Mouse (Mus musculus): ENCODE measurements at regions not wholly inside any gene's neighbourhood (a gene's known extent, or its start where the extent isn't known, plus 50 kb on each side); places are given as distances from the start of the nearest gene placed in this dataset.
"Not testable (repeated sequence)": the region's sequence is repeated elsewhere in the genome, so short reads cannot be mapped to it uniquely, and the experiment has no call there.

DNA sequence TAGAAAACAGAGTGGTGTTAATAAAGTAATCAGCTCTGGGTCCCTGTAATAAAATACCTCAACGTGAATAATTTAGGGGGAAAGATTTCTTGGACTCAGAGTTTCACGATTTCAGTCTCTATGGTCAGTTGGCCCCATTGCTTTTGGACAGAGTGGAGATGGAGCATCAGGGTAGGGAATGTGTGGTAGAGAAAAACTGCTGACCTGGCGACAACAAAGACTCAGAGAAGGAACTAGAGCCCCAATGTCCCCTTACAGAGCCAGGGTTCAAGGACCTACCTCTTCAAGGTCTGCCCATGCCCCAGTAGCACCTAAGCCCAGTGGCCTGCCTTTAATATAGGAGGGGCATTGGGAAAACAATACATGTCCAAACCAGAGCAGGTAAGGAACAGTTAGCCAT lies 490.2 kb upstream of the Smim15 start:
- H3K27me3 ChIP-seq: no peaks in the 10 kb centered on the region
- H3K4me1 ChIP-seq: 0 out of 2 replicates have a peak, but pooled peaks cover 4% of the 10 kb centered on the region
- 71% methylated on average over 3 of the region's 3 CpGs for WGBS
- H3K27ac ChIP-seq: no peak overlapping the region
- no peaks in the 10 kb centered on the region for H3K36me3 ChIP-seq
- H3K4me2 ChIP-seq: no peak overlapping the region
- no peaks in the 10 kb centered on the region for H3K9me3 ChIP-seq
- ATAC-seq (ENCODE audit: borderline replicate concordance, extremely low read depth, low FRiP score, low TSS enrichment): no peak
- H3K9ac ChIP-seq: no peak overlapping the region
- no peak overlapping the region for H3K4me3 ChIP-seq

DNA sequence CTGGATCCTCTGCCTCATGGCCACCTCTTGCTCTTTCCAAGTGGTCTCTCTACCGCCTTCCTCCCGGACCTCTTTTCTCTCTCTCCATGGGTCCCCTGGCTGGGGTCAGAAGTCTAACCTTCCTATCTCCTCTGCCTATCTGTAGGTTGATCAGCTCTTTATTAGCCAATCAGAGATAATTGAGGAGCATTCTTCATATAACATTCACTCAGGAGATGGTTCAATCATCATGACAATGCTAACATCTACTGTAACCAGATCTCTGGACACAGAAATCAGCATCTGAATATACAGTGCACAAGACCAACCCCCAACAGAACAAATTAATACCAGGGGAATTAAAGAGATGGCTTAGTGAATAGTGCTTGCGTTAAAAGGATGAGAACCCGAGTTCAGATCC lies 492.1 kb upstream of the Smim15 start:
- H3K36me3 ChIP-seq: no peaks in the 10 kb centered on the region
- WGBS: 91% methylated on average over 4 of the region's 4 CpGs

DNA sequence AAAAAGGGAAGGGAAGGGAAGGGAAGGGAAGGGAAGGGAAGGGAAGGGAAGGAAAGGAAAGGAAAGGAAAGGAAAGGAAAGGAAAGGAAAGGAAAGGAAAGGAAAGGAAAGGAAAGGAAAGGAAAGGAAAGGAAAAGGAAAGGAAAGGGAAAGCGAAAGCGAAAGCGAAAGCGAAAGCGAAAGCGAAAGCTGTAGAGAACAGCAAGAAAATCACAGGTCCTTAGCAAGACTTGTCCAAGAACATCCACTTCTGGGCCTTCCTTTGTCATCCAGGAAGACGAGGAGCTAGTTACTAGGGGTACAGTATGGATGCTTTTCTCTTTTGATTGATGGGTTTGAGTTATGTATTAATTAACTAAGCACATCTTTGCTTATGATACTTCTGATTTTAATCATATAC lies 494.3 kb upstream of the Smim15 start:
- not testable (repeated sequence) for H3K4me3 ChIP-seq; ATAC-seq (ENCODE audit: borderline replicate concordance, extremely low read depth, low FRiP score, low TSS enrichment); H3K36me3 ChIP-seq; H3K4me1 ChIP-seq; H3K27ac ChIP-seq; H3K27me3 ChIP-seq; H3K4me2 ChIP-seq; H3K9ac ChIP-seq; H3K9me3 ChIP-seq
- 95% methylated on average over 7 of the region's 7 CpGs for WGBS

More for the DNA sequence above, 492.1 kb upstream of the Smim15 start:
- Histone ChIP-seq H3K4me2 (no peak overlapping the region), H3K9me3 (no peaks in the 10 kb centered on the region), H3K4me3 (no peak overlapping the region), H3K4me1 (0 out of 2 replicates have a peak, but pooled peaks cover 4% of the 10 kb centered on the region), H3K27ac (no peak overlapping the region), H3K27me3 (no peaks in the 10 kb centered on the region), H3K9ac (no peak overlapping the region)
- ATAC-seq (ENCODE audit: borderline replicate concordance, extremely low read depth, low FRiP score, low TSS enrichment): no peak

DNA sequence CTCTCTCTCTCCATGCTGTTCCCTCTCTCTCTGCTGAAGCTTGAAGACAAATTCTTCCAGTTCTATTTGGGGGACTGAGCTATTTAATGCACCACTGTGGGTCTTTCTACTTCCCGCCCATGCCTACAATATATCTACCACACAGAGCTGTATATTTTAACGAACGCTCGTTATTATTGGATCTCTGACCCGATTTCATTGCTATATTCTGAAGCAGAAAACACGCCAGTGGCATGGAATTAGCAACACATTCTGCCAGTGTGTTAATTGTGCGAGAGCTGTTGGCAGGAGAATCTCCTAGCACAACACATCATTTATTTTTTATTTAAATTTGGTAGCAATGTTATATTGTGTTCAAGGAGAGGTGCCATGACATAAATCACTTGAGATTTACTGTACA lies 497.2 kb upstream of the Smim15 start:
- WGBS: 79% methylated on average over 7 of the region's 7 CpGs
- no peak for ATAC-seq (ENCODE audit: borderline replicate concordance, extremely low read depth, low FRiP score, low TSS enrichment)
- H3K4me1 ChIP-seq: no peaks in the 10 kb centered on the region
- no peak overlapping the region for H3K9ac ChIP-seq
- H3K27me3 ChIP-seq: no peaks in the 10 kb centered on the region
- H3K9me3 ChIP-seq: no peaks in the 10 kb centered on the region
- no peaks in the 10 kb centered on the region for H3K36me3 ChIP-seq
- H3K27ac ChIP-seq: no peak overlapping the region
- H3K4me3 ChIP-seq: no peak overlapping the region
- no peak overlapping the region for H3K4me2 ChIP-seq

DNA sequence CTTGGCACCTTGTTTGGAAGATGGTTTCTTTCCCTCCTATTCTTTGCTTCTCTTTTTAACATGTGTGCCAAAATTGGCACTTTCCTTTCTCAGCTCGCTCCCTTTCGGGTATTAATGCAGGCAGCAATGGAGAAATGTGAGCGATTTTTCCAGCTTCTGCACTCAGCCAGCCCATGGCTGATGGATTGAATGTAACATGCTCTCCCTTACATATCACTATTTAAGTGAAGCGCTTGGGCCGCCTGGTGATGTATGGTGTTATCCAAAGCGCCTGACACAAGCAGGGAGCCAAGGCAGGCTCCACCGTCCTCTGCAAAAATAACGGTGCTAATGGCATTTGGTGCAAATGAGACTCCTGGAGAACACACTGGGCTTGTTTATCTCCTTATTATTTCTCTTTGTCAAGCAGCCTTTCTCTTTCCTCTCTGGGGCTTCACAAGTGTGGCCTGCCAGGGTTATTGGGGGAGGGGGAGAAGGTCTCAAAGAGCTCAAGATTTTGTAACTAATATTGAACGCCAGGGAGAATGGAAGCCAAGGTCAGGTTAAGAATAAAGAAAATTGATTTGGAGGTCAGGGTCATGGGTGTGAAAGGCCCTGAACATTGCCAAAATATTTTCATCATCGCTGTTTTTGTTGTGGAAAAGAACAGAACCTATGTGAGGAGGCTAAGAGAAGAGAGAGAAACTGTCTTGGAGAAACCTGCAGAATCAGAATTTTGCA lies 497.9 kb upstream of the Smim15 start:
- Histone ChIP-seq H3K4me2 (no peak overlapping the region), H3K9ac (no peak overlapping the region), H3K27ac (no peak overlapping the region), H3K4me1 (peaks cover 4% of the 10 kb centered on the region; the same call in 1 of the 2 replicates), H3K27me3 (no peaks in the 10 kb centered on the region), H3K36me3 (no peaks in the 10 kb centered on the region), H3K9me3 (no peaks in the 10 kb centered on the region), H3K4me3 (no peak overlapping the region)
- 46% methylated on average over 10 of the region's 10 CpGs for WGBS
- ATAC-seq (ENCODE audit: borderline replicate concordance, extremely low read depth, low FRiP score, low TSS enrichment): no peak

DNA sequence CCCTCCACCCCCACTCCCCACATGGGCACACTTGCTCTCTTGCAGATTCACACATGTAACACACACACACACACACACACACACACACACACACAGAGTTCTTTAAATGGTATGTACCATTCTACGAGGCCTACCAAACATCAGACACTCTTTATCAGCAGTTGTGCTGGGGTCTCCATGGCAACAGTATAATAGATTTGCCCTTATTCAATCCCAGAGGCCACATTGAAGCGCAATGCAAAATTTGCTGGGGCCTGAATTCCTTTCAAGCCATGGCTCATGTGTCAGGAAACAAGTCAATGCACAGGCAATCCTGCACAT lies 502.7 kb upstream of the Smim15 start:
- Histone ChIP-seq H3K9me3 (no peaks in the 10 kb centered on the region), H3K4me2 (no peak overlapping the region), H3K27ac (no peak overlapping the region), H3K27me3 (no peaks in the 10 kb centered on the region), H3K4me3 (no peak overlapping the region), H3K9ac (no peak overlapping the region), H3K4me1 (peaks cover 4% of the 10 kb centered on the region; the same call in 1 of the 2 replicates), H3K36me3 (no peaks in the 10 kb centered on the region)
- WGBS: 28% methylated on average over 2 of the region's 2 CpGs
- peak; percentile 35; the same call in 1 of the 2 replicates for ATAC-seq (ENCODE audit: borderline replicate concordance, extremely low read depth, low FRiP score, low TSS enrichment)

DNA sequence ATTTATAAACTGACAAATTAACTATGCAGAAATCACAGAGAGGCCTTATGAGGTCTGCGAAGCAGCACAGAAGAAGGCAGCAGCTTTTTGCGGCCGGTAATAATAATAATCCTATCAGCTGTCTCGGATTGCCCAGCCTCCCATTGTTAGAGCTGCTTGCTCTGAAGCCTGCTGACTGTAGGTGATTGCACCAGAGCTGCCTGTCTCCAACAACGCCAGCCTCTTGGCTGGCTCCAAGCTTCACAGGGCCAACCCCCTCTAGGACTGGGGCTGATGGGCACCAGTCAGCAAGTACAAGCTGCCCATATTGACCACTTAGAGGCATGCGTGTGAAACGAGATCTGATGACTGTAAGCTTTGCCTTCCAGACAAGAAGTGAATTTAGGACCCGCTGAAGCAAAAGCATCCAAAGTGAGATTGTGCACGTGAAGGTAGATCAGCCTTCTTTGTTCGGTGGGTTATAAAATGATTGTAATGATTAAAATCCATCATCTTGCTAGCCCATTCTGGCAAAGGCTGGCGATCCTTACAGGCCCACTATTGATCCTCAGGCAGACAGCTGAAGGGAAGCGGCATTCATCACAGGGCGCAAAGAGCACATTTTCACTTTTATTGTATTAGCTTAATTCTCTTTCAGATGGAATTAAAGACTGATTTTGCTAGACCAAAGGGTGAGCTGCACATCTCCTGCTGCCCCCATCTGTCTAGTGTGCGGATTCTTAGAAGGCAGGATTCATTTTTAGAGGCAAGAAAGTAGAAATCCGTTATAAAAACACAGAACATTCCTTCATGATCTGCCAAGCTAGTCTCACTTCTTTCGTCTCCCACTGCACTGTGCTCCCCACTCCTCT lies 503.2 kb upstream of the Smim15 start:
- H3K4me3 ChIP-seq: no peak overlapping the region
- no peaks in the 10 kb centered on the region for H3K27me3 ChIP-seq
- H3K4me2 ChIP-seq: no peak overlapping the region
- no peak overlapping the region for H3K9ac ChIP-seq
- H3K4me1 ChIP-seq: peaks cover 4% of the 10 kb centered on the region; the same call in 1 of the 2 replicates
- H3K9me3 ChIP-seq: no peaks in the 10 kb centered on the region
- H3K27ac ChIP-seq: no peak overlapping the region
- WGBS: 66% methylated on average over 16 of the region's 16 CpGs
- ATAC-seq (ENCODE audit: borderline replicate concordance, extremely low read depth, low FRiP score, low TSS enrichment): no peak; the same call in 1 of the 2 replicates
- no peaks in the 10 kb centered on the region for H3K36me3 ChIP-seq

DNA sequence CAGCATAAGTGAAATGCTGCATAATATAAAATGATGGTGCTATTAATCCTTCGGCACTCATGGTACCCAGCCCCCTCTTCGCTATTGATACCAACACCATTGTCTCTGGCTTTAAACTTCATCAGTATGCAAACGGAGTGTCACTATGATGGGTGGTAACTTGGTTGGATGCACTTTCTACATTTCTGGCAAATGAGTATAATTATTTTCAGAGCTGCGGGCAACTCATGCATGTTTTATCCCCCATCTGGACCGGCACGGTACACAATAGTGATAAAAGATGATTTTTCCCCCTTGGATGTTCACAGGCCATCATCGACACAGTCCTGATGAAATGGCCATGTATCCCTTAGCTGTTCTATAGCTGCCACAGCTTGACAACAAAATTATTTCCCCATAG lies 503.9 kb upstream of the Smim15 start:
- H3K9me3 ChIP-seq: no peaks in the 10 kb centered on the region
- H3K4me1 ChIP-seq: peaks cover 4% of the 10 kb centered on the region; the same call in 1 of the 2 replicates
- H3K36me3 ChIP-seq: no peaks in the 10 kb centered on the region
- no peak overlapping the region for H3K4me3 ChIP-seq
- H3K4me2 ChIP-seq: no peak overlapping the region
- no peak for ATAC-seq (ENCODE audit: borderline replicate concordance, extremely low read depth, low FRiP score, low TSS enrichment)
- WGBS: 84% methylated on average over 7 of the region's 7 CpGs
- no peak overlapping the region for H3K9ac ChIP-seq
- H3K27me3 ChIP-seq: no peaks in the 10 kb centered on the region
- no peak overlapping the region for H3K27ac ChIP-seq

DNA sequence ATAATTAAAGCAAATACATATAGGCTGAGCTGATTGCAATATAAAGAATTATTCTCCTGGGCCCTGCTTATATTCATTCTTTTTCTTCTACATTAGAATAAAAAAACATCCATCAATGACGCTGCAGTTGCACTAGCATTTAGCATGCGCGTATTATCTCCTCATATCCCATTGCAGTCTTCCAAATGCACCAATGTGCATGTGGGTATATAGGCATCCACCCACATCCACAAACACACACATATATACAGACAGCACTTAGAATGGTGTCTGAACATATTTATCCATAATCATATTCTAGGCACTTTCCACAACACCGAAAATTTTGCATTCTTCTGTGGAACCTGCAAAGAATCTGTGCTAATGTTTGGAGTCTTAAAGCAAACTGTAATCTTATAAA lies 504.4 kb upstream of the Smim15 start:
- H3K4me2 ChIP-seq: no peak overlapping the region
- H3K9me3 ChIP-seq: no peaks in the 10 kb centered on the region
- peaks cover 4% of the 10 kb centered on the region; the same call in 1 of the 2 replicates for H3K4me1 ChIP-seq
- H3K27ac ChIP-seq: no peak overlapping the region
- ATAC-seq (ENCODE audit: borderline replicate concordance, extremely low read depth, low FRiP score, low TSS enrichment): no peak
- no peak overlapping the region for H3K4me3 ChIP-seq
- WGBS: 91% methylated on average over 4 of the region's 4 CpGs
- H3K27me3 ChIP-seq: no peaks in the 10 kb centered on the region
- H3K36me3 ChIP-seq: no peaks in the 10 kb centered on the region
- no peak overlapping the region for H3K9ac ChIP-seq

DNA sequence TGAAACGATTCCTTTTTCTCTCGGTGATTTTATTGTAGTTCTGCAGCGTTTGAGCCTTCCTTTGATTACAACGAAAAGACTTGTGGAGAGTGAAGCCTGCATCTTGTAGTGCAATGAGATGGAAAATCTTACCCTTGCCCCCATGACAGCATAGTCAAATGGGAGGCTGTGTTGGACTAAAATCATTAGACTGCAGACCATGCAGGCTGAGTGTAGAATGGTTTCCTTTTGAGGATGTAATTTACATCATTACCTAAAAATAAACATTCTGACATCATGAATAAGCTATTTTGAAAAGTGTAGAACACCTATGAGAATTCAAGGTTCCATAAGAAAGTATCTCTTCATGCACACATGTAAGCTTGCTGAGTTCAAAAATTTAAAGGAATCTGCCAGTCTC lies 504.9 kb upstream of the Smim15 start:
- Histone ChIP-seq H3K4me3 (no peak overlapping the region), H3K27ac (no peak overlapping the region), H3K27me3 (no peaks in the 10 kb centered on the region), H3K4me2 (no peak overlapping the region), H3K4me1 (peaks cover 4% of the 10 kb centered on the region; the same call in 1 of the 2 replicates), H3K9ac (no peak overlapping the region), H3K9me3 (no peaks in the 10 kb centered on the region), H3K36me3 (no peaks in the 10 kb centered on the region)
- no peak for ATAC-seq (ENCODE audit: borderline replicate concordance, extremely low read depth, low FRiP score, low TSS enrichment)
- 86% methylated on average over 4 of the region's 4 CpGs for WGBS

DNA sequence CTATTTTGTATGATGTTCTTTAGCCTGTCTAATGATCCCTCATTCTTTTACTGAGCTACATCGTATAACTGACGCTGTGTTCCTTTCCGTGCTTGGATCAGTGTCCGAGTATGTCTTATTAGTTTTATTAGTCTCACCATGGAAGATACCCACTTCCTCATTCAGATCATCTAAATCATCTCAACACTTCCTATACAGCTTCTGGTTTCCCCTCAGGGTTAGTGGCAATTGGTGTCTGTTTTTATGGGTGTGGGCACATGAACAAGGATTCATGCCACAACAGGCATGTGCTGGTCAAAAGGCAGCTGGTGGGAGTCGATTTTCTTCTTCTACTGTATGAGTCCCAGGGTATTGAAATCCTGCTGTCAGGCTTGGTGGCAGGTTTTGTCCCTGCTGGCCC lies 509.0 kb upstream of the Smim15 start:
- Histone ChIP-seq H3K27me3 (no peaks in the 10 kb centered on the region), H3K4me2 (no peak overlapping the region), H3K9me3 (no peaks in the 10 kb centered on the region), H3K9ac (no peak overlapping the region), H3K4me1 (peaks cover 6% of the 10 kb centered on the region), H3K27ac (no peak overlapping the region), H3K36me3 (no peaks in the 10 kb centered on the region), H3K4me3 (no peak overlapping the region)
- ATAC-seq (ENCODE audit: borderline replicate concordance, extremely low read depth, low FRiP score, low TSS enrichment): no peak
- WGBS: 82% methylated on average over 5 of the region's 5 CpGs

DNA sequence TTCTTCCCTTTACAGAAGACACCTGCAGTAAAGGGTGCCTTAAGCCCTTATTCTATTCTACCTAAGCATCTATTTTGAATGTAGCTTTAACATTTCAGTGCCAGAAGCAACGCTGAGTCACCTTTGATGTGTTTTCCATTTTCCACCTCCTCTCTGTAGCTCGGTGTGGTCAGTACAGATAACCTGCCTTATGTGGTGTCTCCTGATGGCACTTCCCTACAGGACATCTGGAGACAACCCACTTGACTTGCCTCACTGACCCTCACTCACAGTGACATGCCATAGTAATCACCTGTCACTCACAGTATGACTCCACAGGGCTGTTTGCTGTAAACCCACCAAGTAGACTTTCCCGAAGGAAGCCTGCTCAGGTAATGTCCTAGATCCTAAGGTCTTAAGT lies 510.9 kb upstream of the Smim15 start:
- no peaks in the 10 kb centered on the region for H3K36me3 ChIP-seq
- no peak overlapping the region for H3K4me2 ChIP-seq
- H3K4me1 ChIP-seq: peaks cover 6% of the 10 kb centered on the region
- no peak overlapping the region for H3K4me3 ChIP-seq
- no peak for ATAC-seq (ENCODE audit: borderline replicate concordance, extremely low read depth, low FRiP score, low TSS enrichment)
- H3K27ac ChIP-seq: no peak overlapping the region
- H3K9me3 ChIP-seq: no peaks in the 10 kb centered on the region
- H3K27me3 ChIP-seq: no peaks in the 10 kb centered on the region
- no peak overlapping the region for H3K9ac ChIP-seq
- 80% methylated on average over 3 of the region's 3 CpGs for WGBS

Data from lung, embryonic 15.5 days (tissue).